Mouse (Mus musculus) heart, postnatal 0 days (tissue): ENCODE results near the gene Olfr94. TPM values are rescaled to one million over a fixed set of nuclear protein-coding genes. Genes with fewer than 3 reads are reported as not detected.

ENCODE experiments used
- ATAC-seq: fragments of 200-750 bp; cut with Nextera tagmentation; 2 replicates; pipeline ENCODE4 v1.8.0; 2017; ENCODE audit warnings: low read depth, moderate number of reproducible peaks, moderate library complexity; ENCODE audit not compliant: insufficient read depth
- DNase-seq: peaks from one replicate; pipeline ENCODE4 v3.0.0-alpha.2; 2016; ENCODE audit warnings: low spot score
- H3K27ac ChIP-seq: fragments of 300-500 bp; sonication (generic); 2 replicates; pipeline ENCODE4 v1.5.1; 2014; ENCODE audit warnings: low read depth, mild to moderate bottlenecking
- H3K27me3 ChIP-seq: fragments of 300-500 bp; sonication (generic); 2 replicates; pipeline ENCODE4 v1.6.1; 2014; ENCODE audit warnings: low read length, mixed read lengths; ENCODE audit not compliant: control insufficient read depth, insufficient read depth
- H3K36me3 ChIP-seq: fragments of 300-500 bp; sonication (generic); replicated peaks from 2 replicates; pipeline ENCODE4 v1.6.1; 2014; ENCODE audit warnings: low read length, mixed read lengths; ENCODE audit not compliant: control insufficient read depth, insufficient read depth
- H3K4me1 ChIP-seq: fragments of 300-500 bp; sonication (generic); 2 replicates; pipeline ENCODE4 v1.6.1; 2014; ENCODE audit warnings: antibody characterized with exemption; ENCODE audit not compliant: control insufficient read depth, insufficient read depth
- H3K4me2 ChIP-seq: fragments of 300-500 bp; sonication (generic); 2 replicates; pipeline ENCODE4 v1.6.1; 2014; ENCODE audit warnings: low read depth, mild to moderate bottlenecking, low read length, moderate library complexity
- H3K4me3 ChIP-seq: fragments of 300-500 bp; sonication (generic); 2 replicates; pipeline ENCODE4 v1.5.1; 2014; ENCODE audit warnings: low read depth, low read length
- H3K9ac ChIP-seq: fragments of 300-500 bp; sonication (generic); replicated peaks from 2 replicates; pipeline ENCODE4 v1.6.1; 2014; ENCODE audit warnings: low read depth, low read length, mixed read lengths
- H3K9me3 ChIP-seq: fragments of 300-500 bp; sonication (generic); replicated peaks from 2 replicates; pipeline ENCODE4 v1.6.1; 2016; ENCODE audit warnings: low read length; ENCODE audit not compliant: control insufficient read depth
- CTCF ChIP-seq: IDR thresholded peaks from 2 replicates; pipeline ENCODE4 v1.5.1; 2016; ENCODE audit warnings: antibody characterized with exemption, control low read depth, low read depth
- EP300 ChIP-seq: IDR thresholded peaks from 2 replicates; pipeline ENCODE4 v1.6.1; 2016; ENCODE audit warnings: antibody characterized with exemption, low read depth
- WGBS: fragments of 180-500 bp; shearing (Covaris S2); extraction: QIAGEN DNeasy Blood & Tissue Kit; methylation state at CpG from one replicate; pipeline ENCODE4 v1.1.7; 2014; 5-methylcytosine and 5-hydroxymethylcytosine counted together
- polyA plus RNA-seq: library from polyadenylated mRNA; unstranded; fragments of >200 nt; fragmentation: Nextera tagmentation; extraction: Ambion mirVana; gene quantifications from 2 replicates; pipeline ENCODE4 v1.2.1, GENCODE M21; 2015
- total RNA-seq: library from RNA; depleted of rRNA; stranded (reverse); fragments of >200 nt; gene quantifications from 2 replicates; pipeline ENCODE4 v1.2.3, GENCODE M21; 2014; ENCODE audit warnings: low replicate concordance

The Olfr94 gene
- total and polyA plus RNA-seq, 2 experiments from 2014 or later: not detected

GRCm38 (mm10) chr17:37221879-37222278 lies 21.1 kb upstream of the Olfr94 start:
- Histone ChIP-seq H3K4me2 (no peak overlapping the region), H3K4me1 (no peaks in the 10 kb centered on the region), H3K27ac (no peak overlapping the region), H3K27me3 (no peaks in the 10 kb centered on the region), H3K9me3 (no peaks in the 10 kb centered on the region; the same call in 1 of the 2 replicates), H3K4me3 (no peak overlapping the region), H3K36me3 (no peaks in the 10 kb centered on the region), H3K9ac (no peak overlapping the region)
- DNase-seq (no peak), ATAC-seq (no peak)
- TF ChIP-seq EP300 (no peak), CTCF (peak; percentile 19; the same call in 1 of the 2 replicates)
- WGBS: 24% methylated on average over 1 of the region's 1 CpGs

DNA sequence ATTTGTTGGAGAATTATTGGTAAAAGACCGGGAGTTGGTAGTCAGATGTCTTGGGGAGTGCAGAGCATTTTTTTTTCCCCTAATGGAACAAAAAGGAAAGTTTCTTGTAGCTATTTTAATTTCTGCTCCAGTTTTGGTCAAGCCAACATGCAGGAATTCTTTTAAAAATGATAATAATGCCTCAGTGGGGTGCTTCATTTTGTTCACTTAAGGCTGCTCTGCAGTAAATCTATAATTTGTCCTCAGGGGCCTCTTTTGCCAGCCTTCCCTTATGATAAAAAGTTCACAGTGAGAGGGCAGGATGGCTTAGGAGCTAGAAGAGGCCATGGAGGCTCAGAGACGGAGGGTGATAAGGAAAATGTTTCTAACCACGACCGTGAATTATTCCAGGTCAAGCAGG lies 19.1 kb upstream of the Olfr94 start, which contains the start of gene Olfr96:
Olfr96 (plus strand) TSS at position 301 of the 400 bp plus-strand sequence.
- no peak for TF ChIP-seq EP300
- TF ChIP-seq CTCF: no peak
- Histone ChIP-seq H3K4me3 (no peak within 1 kb of the TSS), H3K27ac (no peak within 1 kb of the TSS), H3K9me3 (no peaks in the 10 kb centered on the region; the same call in 1 of the 2 replicates), H3K9ac (no peak within 1 kb of the TSS), H3K4me2 (no peak within 1 kb of the TSS), H3K27me3 (no peaks in the 10 kb centered on the region), H3K36me3 (no peaks in the 10 kb centered on the region), H3K4me1 (no peaks in the 10 kb centered on the region)
- DNase-seq: no peak
- WGBS: 50% methylated on average over 4 of the region's 4 CpGs
- no peak for ATAC-seq

DNA sequence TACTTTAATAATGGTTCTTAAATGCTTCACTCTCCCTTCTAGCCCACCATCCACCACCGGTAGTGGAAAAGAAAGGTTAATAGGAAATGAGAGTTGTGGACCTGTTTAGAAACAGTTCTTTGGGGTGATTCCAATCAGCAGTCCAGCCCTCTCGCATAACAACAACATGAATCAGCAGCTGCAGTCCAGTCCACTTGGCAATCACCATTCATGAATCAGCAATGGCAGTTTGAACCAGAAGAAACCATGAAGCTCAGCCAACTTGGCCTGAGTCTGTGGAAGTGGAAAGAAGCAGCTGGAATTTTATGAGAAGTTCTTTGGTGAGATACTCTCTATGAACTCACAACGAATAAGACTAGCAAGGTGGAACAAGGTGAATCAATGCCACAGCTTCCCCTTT lies 17.7 kb upstream of the Olfr94 start:
- TF ChIP-seq EP300 (no peak), CTCF (no peak)
- WGBS: 72% methylated on average over 3 of the region's 3 CpGs
- Histone ChIP-seq H3K27me3 (no peaks in the 10 kb centered on the region), H3K27ac (no peak overlapping the region), H3K36me3 (no peaks in the 10 kb centered on the region), H3K9me3 (no peaks in the 10 kb centered on the region; the same call in 1 of the 2 replicates), H3K4me1 (no peaks in the 10 kb centered on the region), H3K9ac (no peak overlapping the region), H3K4me3 (no peak overlapping the region), H3K4me2 (no peak overlapping the region)
- ATAC-seq (no peak), DNase-seq (no peak)

DNA sequence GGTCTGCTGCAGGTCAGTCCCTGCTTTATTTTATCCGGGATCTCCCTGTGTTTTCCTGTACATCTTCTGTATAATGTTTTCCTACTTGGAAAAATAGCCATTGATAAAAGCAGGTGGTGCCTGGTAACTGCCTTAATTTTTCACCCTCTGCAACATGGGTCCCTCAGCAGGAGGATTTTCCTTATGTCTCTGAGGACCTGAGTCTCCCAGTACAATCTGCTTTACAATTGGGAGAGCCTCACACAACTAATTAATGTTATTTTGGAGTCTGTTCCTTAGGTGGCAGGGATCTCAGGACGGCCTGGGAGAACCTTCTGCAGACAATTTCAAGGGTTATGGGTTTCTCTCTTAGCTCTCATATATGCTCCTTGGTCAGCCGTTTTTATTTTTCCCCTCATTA lies 12.2 kb upstream of the Olfr94 start, which contains the start of gene Olfr95:
Olfr95 (minus strand) TSS at position 101 of the 400 bp plus-strand sequence.
- H3K4me1 ChIP-seq: no peaks in the 10 kb centered on the region
- no peak within 1 kb of the TSS for H3K9ac ChIP-seq
- ATAC-seq (no peak), DNase-seq (no peak)
- H3K9me3 ChIP-seq: no peaks in the 10 kb centered on the region; the same call in 1 of the 2 replicates
- 57% methylated on average over 3 of the region's 3 CpGs for WGBS
- H3K27me3 ChIP-seq: peaks cover 19% of the 10 kb centered on the region
- H3K36me3 ChIP-seq: no peaks in the 10 kb centered on the region
- TF ChIP-seq CTCF: no peak
- no peak for TF ChIP-seq EP300
- H3K27ac ChIP-seq: no peak within 1 kb of the TSS
- no peak within 1 kb of the TSS for H3K4me3 ChIP-seq
- H3K4me2 ChIP-seq: no peak within 1 kb of the TSS

DNA sequence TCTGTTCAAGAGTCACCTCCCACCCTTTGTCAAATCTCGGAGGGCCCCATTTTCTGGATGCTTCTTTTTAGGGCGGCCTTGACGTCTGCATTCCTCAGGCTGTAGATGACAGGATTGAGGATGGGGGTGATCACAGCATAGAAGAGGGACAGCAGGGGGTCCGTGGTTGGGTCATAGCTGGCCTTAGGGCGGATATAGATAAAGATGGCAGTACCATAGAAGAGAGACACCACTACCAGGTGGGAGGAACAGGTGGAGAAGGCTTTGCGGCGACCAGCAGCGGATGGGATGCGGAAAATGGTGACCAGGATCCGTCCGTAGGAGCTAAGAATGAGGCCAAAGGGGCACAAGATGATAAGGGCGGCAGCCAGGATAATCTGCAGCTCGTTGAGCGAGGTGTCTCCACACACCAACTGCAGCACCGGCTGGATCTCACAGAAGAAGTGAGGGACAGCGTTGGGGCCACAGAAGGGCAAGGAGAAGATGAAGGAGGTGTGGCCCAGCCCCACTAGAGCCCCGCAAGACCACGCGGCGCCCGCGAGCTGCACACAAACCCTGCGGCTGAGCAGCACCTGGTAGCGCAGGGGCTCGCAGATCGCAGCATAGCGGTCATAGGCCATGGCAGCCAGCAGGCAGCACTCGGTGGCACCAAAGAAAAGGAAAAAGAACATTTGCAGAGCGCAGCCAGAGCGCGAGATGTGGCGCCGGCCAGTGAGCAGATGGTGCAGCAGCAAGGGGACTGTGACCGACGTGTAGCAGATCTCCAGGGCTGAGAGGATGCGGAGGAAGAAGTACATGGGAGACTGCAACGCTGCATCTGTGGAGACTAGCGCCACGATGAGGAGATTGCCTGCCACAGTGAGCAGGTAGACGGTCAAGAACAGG lies 10.3 kb upstream of the Olfr94 start:
- WGBS: 11% methylated on average over 40 of the region's 40 CpGs
- TF ChIP-seq CTCF: no peak
- no peak for TF ChIP-seq EP300
- ATAC-seq (no peak), DNase-seq (no peak)
- H3K4me2 ChIP-seq: peak overlapping the region; percentile 17; the same call in 1 of the 2 replicates
- H3K27ac ChIP-seq: no peak overlapping the region
- H3K4me3 ChIP-seq: peak overlapping the region; percentile 6; the same call in 1 of the 2 replicates
- peaks cover 19% of the 10 kb centered on the region for H3K27me3 ChIP-seq
- H3K4me1 ChIP-seq: no peaks in the 10 kb centered on the region
- no peak overlapping the region for H3K9ac ChIP-seq
- H3K36me3 ChIP-seq: no peaks in the 10 kb centered on the region
- H3K9me3 ChIP-seq: no peaks in the 10 kb centered on the region
